Mouse (Mus musculus) stomach, postnatal 0 days (tissue): ENCODE data around the gene Exd2. TPM values are rescaled to one million over a fixed set of nuclear protein-coding genes. Genes with fewer than 3 reads are reported as not detected.

Source experiments
- ATAC-seq: fragments of 200-750 bp; cut with Nextera tagmentation; 2 replicates; pipeline ENCODE4 v1.8.0; 2017; ENCODE audit not compliant: low FRiP score, low TSS enrichment
- DNase-seq: peaks from one replicate; pipeline ENCODE4 v3.0.0-alpha.2; 2016; ENCODE audit warnings: low spot score
- H3K27ac ChIP-seq: fragments of 300-500 bp; sonication (generic); replicated peaks from 2 replicates; pipeline ENCODE4 v1.5.1; 2014; ENCODE audit warnings: mild to moderate bottlenecking, control low read depth
- H3K27me3 ChIP-seq: fragments of 300-500 bp; sonication (generic); 2 replicates; pipeline ENCODE4 v1.6.1; 2014; ENCODE audit warnings: low read length; ENCODE audit not compliant: control insufficient read depth, insufficient read depth
- H3K36me3 ChIP-seq: fragments of 300-500 bp; sonication (generic); 2 replicates; pipeline ENCODE4 v1.6.1; 2014; ENCODE audit warnings: low read length, mixed read lengths; ENCODE audit not compliant: control insufficient read depth, insufficient read depth
- H3K4me1 ChIP-seq: fragments of 300-500 bp; sonication (generic); replicated peaks from 2 replicates; pipeline ENCODE4 v1.6.1; 2014; ENCODE audit warnings: antibody characterized with exemption; ENCODE audit not compliant: control insufficient read depth, insufficient read depth
- H3K4me2 ChIP-seq: fragments of 300-500 bp; sonication (generic); replicated peaks from 2 replicates; pipeline ENCODE4 v1.6.1; 2014; ENCODE audit warnings: low read depth, mild to moderate bottlenecking, control low read depth, moderate library complexity
- H3K4me3 ChIP-seq: fragments of 300-500 bp; sonication (generic); 2 replicates; pipeline ENCODE4 v1.5.1; 2014; ENCODE audit warnings: low read depth, low read length, control low read depth
- H3K9ac ChIP-seq: fragments of 300-500 bp; sonication (generic); 2 replicates; pipeline ENCODE4 v1.6.1; 2014; ENCODE audit warnings: mild to moderate bottlenecking, low read length, control low read depth, mixed read lengths
- H3K9me3 ChIP-seq: fragments of 300-500 bp; sonication (generic); 2 replicates; pipeline ENCODE4 v1.6.1; 2016; ENCODE audit warnings: low read length; ENCODE audit not compliant: control insufficient read depth
- CTCF ChIP-seq: IDR thresholded peaks from 2 replicates; pipeline ENCODE4 v1.5.1; 2016; ENCODE audit warnings: antibody characterized with exemption, low read depth, mild to moderate bottlenecking, moderate library complexity
- EP300 ChIP-seq: optimal IDR thresholded peaks from 2 replicates; pipeline ENCODE3; 2016; ENCODE audit warnings: antibody characterized with exemption
- WGBS: fragments of 180-500 bp; shearing (Covaris S2); extraction: QIAGEN DNeasy Blood & Tissue Kit; methylation state at CpG from one replicate; pipeline ENCODE4 v1.1.7; 2014; 5-methylcytosine and 5-hydroxymethylcytosine counted together
- polyA plus RNA-seq: library from polyadenylated mRNA; unstranded; fragments of >200 nt; fragmentation: Nextera tagmentation; extraction: Ambion mirVana; gene quantifications from 2 replicates; pipeline ENCODE4 v1.2.1, GENCODE M21; 2015

Gene Exd2
- polyA plus RNA-seq, 1 experiment from 2014 or later: 9.0 TPM

DNA sequence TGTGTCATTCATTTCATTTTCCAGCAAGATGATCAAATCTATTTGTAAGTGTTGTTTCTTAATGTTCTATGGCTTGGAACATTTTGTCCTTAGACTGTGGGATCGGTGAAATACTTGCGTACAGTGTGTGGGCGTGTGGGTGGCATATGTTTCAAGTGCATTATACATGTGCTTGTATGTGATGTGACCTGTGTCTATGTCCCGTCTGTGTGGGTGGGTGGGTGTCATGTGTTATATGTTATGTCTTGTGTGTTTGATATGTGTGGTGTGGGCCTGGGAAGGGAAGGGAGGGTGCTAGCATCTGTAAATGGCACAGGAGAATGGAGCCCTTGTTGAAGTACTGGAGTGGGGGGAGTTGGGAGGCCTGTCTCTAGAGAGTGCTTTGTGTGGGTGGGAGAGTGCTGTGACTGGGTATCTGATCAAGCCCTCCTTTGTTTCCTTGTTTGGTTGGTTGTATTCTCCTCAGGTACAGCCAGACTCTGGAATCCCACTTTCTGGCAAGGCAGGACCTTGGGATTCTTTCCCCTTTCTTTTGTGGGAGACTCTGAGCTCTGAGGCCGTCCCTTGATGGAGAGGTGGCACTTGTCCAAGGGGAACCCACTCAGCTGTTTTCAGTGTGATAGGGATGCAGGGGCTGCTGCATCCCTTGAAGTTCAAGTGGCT, 65.0 kb downstream of the Exd2 start:
- no peak overlapping the region for H3K4me3 ChIP-seq
- WGBS: 73% methylated on average over 5 of the region's 5 CpGs
- H3K9ac ChIP-seq: no peak overlapping the region
- no peak overlapping the region for H3K27ac ChIP-seq
- H3K4me1 ChIP-seq: no peaks in the 10 kb centered on the region
- DNase-seq (no peak), ATAC-seq (no peak)
- TF ChIP-seq EP300 (no peak), CTCF (no peak)
- H3K4me2 ChIP-seq: no peak overlapping the region
- H3K9me3 ChIP-seq: no peaks in the 10 kb centered on the region
- no peaks in the 10 kb centered on the region for H3K27me3 ChIP-seq
- no peaks in the 10 kb centered on the region for H3K36me3 ChIP-seq

DNA sequence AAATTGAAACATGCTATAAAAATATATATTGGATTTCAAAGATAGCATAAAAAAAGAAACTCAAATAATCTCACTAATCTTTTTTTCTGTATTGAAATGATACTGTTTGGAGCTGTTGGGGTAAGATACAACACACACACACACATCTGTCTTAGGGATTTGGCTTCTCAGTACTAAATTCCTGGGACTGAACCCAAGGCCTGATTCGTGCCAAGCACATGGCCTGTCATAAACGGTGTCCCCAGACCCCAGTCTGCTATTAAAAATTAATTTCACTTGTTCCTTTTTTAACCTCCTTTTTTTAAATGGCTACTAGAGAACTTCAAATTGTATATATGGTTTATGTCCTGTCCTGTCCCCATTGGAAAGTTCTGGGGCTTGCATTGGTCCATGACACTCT, 67.2 kb downstream of the Exd2 start:
- Histone ChIP-seq H3K9ac (no peak overlapping the region), H3K4me3 (no peak overlapping the region), H3K4me2 (no peak overlapping the region), H3K27me3 (no peaks in the 10 kb centered on the region), H3K9me3 (no peaks in the 10 kb centered on the region), H3K36me3 (no peaks in the 10 kb centered on the region), H3K4me1 (no peaks in the 10 kb centered on the region), H3K27ac (no peak overlapping the region)
- ATAC-seq: no peak
- no peak for DNase-seq
- TF ChIP-seq EP300 (no peak), CTCF (no peak)
- WGBS: 33% methylated on average over 2 of the region's 2 CpGs

DNA sequence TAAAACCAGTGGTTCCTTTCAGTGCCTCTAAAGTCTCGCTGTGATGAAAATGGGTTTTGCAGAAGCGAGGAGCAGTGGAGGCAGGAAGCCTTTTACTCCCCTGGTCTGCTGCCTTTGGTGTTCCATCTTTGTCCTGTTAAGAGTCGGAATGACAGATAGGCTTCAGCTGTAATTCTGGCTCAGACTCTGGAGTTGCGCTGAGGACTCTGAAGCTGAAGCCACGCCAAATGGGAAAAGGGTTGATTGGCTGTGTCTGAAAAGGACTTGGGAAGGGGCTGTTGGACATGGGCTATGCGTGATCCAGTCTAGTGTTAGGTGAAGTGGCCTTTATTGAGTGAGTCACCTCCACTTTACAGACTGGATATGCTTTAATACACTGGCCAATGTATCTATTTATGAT, 67.7 kb downstream of the Exd2 start:
- no peak overlapping the region for H3K27ac ChIP-seq
- 54% methylated on average over 6 of the region's 6 CpGs for WGBS
- H3K4me3 ChIP-seq: no peak overlapping the region
- H3K27me3 ChIP-seq: no peaks in the 10 kb centered on the region
- DNase-seq: no peak
- TF ChIP-seq CTCF: no peak
- TF ChIP-seq EP300: no peak
- no peak overlapping the region for H3K4me2 ChIP-seq
- H3K4me1 ChIP-seq: no peaks in the 10 kb centered on the region
- no peak overlapping the region for H3K9ac ChIP-seq
- H3K9me3 ChIP-seq: no peaks in the 10 kb centered on the region
- no peak for ATAC-seq
- no peaks in the 10 kb centered on the region for H3K36me3 ChIP-seq

DNA sequence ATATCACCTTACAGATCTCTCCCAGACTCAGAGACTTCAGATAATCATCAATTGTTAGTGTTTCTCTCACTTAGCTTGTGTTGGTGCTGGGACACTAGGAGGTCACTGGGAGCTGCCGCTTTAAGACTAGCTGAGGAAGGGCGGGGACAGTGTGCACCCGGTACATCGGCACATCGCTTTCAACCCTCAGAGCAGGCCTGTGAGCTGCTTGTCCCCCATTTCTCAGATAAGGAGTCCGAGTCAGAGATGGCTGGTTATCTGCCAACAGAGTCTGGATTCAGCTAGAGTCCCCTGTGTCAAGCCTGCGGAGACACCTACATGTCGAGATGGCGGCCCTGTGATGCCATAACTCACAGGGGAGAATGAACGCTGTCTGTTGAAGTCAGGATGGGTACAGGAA, 68.7 kb downstream of the Exd2 start:
- 67% methylated on average over 10 of the region's 10 CpGs for WGBS
- Histone ChIP-seq H3K4me3 (no peak overlapping the region), H3K4me1 (no peaks in the 10 kb centered on the region), H3K36me3 (no peaks in the 10 kb centered on the region), H3K9ac (no peak overlapping the region), H3K27ac (no peak overlapping the region), H3K9me3 (no peaks in the 10 kb centered on the region), H3K4me2 (no peak overlapping the region), H3K27me3 (no peaks in the 10 kb centered on the region)
- TF ChIP-seq CTCF: no peak
- TF ChIP-seq EP300: no peak
- no peak for ATAC-seq
- DNase-seq: no peak

DNA sequence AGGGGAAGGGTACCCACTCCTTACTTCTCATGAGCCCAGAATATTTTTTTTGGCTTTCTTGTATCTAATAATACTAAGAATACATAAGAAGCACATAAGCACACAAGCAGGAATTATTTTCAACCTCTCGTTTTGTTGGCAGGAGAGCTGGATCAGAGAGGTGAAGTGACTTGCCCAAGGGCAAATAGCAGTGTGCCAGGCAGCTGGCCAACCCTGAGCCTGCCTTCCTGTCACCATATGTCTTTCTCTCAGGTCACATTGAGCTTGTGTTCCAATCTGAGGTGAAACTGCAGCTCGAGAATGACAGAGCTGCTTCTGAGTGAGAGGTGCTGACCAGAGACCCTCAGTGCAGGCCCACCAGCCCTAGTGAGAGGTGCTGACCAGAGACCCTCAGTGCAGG, 71.0 kb downstream of the Exd2 start:
- H3K4me3 ChIP-seq: no peak overlapping the region
- H3K36me3 ChIP-seq: no peaks in the 10 kb centered on the region
- no peaks in the 10 kb centered on the region for H3K9me3 ChIP-seq
- H3K27ac ChIP-seq: no peak overlapping the region
- H3K9ac ChIP-seq: no peak overlapping the region
- no peaks in the 10 kb centered on the region for H3K4me1 ChIP-seq
- TF ChIP-seq CTCF (no peak), EP300 (no peak)
- DNase-seq (no peak), ATAC-seq (no peak)
- 66% methylated on average over 2 of the region's 2 CpGs for WGBS
- H3K27me3 ChIP-seq: no peaks in the 10 kb centered on the region
- H3K4me2 ChIP-seq: no peak overlapping the region

DNA sequence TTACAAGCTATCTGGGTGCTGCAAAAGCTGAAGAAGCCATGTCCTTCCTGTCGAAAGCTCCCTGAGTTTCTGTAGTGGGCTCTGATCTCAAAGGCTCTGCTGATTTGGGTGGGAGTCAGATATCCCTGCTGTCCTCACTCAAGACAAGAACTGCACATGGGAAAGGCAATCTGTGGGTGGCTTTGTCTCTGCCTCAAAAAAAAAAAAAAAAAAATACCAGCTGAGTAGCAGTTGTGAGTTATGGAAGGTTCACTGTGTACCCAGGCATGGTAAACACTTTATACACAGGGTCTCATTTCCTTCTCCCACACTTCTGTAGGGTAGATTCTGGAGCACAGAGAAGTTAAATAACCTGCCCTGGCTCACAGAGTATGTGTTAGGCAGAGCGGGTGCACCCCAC, 74.4 kb downstream of the Exd2 start:
- TF ChIP-seq CTCF (no peak), EP300 (no peak)
- 74% methylated on average over 2 of the region's 2 CpGs for WGBS
- Histone ChIP-seq H3K4me1 (no peaks in the 10 kb centered on the region), H3K27ac (no peak overlapping the region), H3K27me3 (no peaks in the 10 kb centered on the region), H3K9ac (no peak overlapping the region), H3K4me2 (no peak overlapping the region), H3K36me3 (no peaks in the 10 kb centered on the region), H3K9me3 (no peaks in the 10 kb centered on the region), H3K4me3 (no peak overlapping the region)
- ATAC-seq (no peak), DNase-seq (no peak)
